Mouse (Mus musculus) frontal cortex, postnatal 36 days (tissue): Measurements from ENCODE around the gene Styk1.

Experiments
- DNase-seq, 2 experiments: peaks; one replicate each; pipeline ENCODE4 v3.0.0; 2022; ENCODE audit warnings: low spot score in 2 of 2

Gene Styk1

DNA sequence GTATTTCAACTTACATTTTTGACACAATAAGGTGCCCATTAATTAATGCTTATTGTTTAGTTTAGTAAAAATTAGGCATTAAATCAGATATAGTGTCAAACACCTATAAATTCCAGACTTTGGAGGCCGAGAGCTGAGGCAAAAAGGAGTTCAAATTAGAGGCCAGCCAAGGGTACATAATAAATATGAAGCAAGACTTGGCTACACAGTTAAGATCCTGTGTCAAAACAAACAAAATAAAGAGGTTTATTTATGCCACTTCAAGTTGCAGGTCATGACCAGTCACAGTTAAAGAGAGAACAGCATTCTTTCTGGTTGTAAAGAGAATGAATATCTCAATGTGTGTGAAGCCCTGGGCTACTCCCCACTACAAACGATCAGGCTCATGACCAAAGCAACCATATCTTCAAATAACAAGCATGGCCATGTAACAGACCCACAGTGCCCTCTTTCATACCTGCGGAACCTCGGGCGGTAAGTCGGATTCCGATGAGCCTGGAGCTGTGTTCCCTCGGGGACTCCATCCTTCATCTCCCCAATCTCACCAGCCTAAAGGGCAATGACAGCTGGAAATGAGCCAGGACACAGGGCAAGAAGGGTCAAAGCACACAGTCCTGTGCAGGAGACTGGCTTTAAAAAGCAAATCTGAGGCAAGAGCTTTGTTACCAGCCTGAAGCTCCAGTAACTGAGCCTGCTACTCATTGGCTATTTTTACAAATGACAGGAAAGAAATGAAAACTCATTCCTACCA lies 16.6 kb upstream of the Styk1 start:
- DNase-seq = no peak

DNA sequence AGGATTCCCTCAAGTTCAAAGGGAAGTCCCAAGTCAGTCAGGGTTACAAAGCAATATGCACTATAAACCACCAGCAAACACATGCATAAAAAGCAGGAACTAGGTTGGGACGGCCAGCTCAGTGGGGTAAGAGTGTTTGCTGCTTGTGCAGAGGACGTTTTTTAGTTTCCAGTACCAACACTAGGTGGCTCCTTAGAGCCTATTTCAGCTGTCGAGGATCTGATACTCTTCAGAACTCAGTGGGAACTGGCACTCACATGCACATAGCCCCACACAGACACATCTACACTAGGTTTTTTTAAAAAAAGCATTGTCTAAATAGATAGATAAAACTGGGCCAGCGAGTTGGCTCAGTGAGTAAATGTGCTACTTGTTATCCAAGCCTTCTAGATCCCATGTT lies 13.7 kb upstream of the Styk1 start:
- DNase-seq = peak in 1 of 2 experiments; percentile 56

DNA sequence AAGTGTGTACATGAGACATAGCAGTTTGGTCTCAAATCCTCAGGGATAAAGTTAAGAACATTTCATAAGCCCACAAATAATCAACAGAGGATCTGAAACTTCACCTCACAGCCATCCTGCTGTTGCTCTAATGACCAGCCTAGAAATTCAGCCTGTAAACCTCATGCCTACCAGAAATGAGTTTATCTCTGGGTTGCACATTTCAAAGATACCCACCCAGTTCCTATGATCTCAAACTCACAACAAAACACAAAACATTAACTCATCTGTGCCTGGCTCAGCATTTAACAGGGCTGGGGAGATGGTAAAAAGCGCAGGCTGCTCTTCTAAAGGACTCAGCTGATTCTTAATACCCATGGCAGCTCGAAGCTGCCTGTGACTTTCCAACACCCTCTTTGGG lies 11.0 kb upstream of the Styk1 start:
- no peak for DNase-seq

- DNase-seq = no peak
Observed at GRCm38 (mm10) chr6:131362987-131363765, 9.8 kb upstream of the Styk1 start.

GRCm38 (mm10) chr6:131360693-131361092 lies 7.3 kb upstream of the Styk1 start:
- no peak for DNase-seq

- DNase-seq = no peak
Observed at GRCm38 (mm10) chr6:131359543-131359942, 6.1 kb upstream of the Styk1 start.

DNA sequence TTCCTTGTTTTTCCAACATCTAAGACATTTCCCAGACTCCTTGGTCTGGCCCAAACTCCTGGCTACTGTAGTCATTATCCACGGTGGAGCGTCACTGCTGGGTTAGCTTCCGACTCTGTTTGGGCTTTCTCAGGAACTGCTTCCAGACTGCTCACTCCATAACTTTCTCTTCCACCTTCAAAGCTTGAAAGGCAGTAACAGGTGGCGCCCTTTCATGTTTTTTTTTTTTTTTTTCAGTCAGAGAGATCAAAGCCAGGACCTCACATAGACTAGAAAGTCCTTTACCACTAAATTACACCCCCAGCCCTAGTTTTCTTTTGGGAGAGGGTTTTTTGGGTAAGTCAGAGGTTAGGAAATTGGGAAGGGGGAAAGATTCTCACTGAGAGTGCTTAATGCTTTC lies 1.5 kb upstream of the Styk1 start:
- DNase-seq = no peak

DNA sequence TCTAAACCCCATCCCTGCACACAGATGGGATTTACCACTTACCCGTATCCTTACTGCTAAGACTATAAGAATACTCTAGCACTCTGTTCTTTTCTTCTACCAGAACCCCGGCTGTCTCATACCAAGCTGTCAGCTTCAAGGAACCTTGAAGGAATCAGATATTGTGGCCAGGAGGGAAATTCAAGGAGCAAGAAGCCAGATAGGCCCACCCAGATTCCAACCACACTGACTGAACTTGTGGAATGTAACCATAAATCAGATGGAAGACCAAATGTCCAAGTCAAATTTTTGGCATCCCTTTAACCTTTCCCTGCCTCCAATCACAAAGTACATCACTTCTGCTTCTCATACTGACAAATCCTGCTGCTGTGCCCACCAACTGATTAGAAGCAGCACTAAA lies 6.4 kb downstream of the Styk1 start:
- no peak for DNase-seq

GRCm38 (mm10) chr6:131344346-131344745 lies 9.1 kb downstream of the Styk1 start:
- no peak for DNase-seq

DNA sequence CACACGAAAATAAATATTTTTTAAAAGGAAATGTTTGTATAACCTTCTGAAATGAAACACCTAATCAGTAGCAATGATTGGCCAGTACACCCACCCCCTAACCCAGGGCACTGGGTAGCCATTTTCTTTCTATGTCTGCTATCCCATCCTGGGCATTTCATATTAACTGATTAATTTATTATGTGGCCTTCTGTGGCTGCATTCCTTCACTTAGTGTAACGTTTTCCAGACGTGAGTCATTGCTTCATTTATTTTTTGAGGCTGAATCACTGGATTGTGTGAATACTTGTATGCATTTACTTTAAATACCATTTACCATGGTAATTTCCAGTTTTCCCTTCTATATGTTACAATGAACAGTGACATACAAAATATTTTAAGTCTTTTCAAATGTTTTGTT lies 13.3 kb downstream of the Styk1 start:
- no peak for DNase-seq

GRCm38 (mm10) chr6:131339309-131339708 lies 14.1 kb downstream of the Styk1 start:
- DNase-seq = no peak

GRCm38 (mm10) chr6:131338787-131339186 lies 14.6 kb downstream of the Styk1 start:
- no peak for DNase-seq

DNA sequence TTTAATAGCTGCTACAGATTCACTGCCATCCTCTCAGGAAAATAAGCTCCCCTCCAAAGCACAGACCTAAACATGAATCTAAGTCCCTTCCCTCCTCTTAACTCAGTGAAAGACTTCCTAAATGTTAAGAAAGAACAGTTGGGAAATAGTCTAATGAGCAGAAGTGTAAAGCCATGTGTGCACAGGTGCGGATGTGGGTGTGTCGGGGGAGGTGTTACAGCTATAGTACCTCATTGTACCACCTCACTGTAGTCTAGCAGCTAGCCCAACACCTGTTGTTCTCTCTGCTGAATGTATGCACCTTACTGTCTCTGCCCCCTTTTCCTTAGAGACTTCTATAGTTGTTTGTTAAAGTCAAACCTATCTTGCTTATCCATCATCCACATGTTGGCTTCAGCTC lies 26.3 kb downstream of the Styk1 start:
- DNase-seq = no peak

DNA sequence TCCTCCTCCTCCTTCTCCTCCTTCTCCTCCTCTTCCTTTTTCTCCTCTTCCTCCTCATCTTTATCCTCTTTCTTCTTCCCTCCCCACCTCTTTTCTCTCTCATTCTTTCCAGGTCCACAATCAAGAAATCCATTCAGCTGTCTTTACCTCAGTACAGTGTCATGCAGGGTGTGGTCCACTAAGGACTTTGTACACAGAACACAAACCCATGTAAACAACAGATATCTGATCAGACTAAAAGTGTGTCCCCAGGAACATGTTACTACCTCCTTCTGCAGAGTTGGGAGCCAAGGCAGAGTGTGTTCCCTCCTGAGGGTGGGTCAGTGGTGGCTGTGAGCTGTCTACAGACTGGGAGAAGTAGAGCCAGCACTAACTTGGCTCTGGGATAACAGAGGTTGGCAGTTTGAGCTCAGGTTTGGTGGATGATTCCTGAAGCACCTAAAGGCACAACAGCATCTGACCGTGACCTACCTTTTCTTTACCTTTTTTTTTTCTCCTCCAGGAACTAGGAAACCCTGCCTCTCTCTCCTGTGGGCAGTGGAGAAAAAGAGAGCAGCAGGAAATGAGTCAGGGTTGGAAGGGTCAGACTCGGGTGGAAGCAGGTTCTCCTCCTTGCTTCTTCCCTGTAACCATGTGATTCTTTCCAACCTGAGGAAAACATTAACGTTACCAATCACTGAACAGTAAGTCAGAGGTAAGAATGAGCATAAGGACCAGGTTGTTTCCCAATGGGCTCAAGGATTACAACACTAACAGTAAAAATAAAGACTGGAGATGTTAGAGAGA lies 31.4 kb downstream of the Styk1 start:
- DNase-seq = no peak

- no peak for DNase-seq
Observed at GRCm38 (mm10) chr6:131316155-131317101, 37.0 kb downstream of the Styk1 start.

- DNase-seq = no peak
Observed at GRCm38 (mm10) chr6:131308031-131308430, 45.4 kb downstream of the Styk1 start.

DNA sequence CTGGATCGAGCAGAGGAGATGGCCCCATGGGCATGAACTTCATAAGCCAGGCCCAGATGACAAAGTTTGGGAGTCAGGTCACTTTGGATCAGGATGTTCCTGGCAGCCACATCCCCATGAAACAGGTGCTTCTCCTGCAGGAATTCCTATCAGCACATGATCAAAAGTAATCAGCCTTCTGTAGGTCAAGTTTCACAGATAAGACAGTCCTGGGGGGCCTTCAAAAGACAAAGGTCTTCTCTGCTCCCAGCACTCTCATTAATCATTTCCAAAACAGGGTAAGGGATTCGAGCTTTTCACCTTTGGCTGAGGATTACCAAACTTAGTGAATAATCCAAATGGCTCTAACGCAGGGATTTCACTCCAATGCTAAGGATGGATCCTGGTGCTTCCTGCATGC lies 48.6 kb downstream of the Styk1 start:
- DNase-seq = no peak

GRCm38 (mm10) chr6:131298531-131298930 lies 54.9 kb downstream of the Styk1 start:
- no peak for DNase-seq

GRCm38 (mm10) chr6:131294435-131295112 lies 58.8 kb downstream of the Styk1 start:
- no peak for DNase-seq

GRCm38 (mm10) chr6:131293916-131294315 lies 59.5 kb downstream of the Styk1 start:
- no peak for DNase-seq
